14 mouse cellular contexts compared by ENCODE assay signal in genomic region chr3:101875258-101875920, GRCm38 (mm10). TPM values are rescaled to one million over a fixed set of nuclear protein-coding genes. Genes with fewer than 3 reads are reported as not detected.
DNase-seq lines count a peak whose midpoint lies in the region; ATAC-seq and TF ChIP-seq lines count a peak whose summit lies in the region.
"Had no signal": no experiment of that assay in that cellular context is flagged by ENCODE, and none has a peak within 500 bp of the region (broad histone marks: within the 10 kb centered on the region; RNA-seq: fewer than 3 reads in every experiment).

No protein-coding gene starts in this region.

- no peak for TF ChIP-seq CTCF in liver, postnatal 0 days (IDR thresholded peaks at IDR 0.05; ENCODE audit: low read depth)

- no peak for ATAC-seq in liver, postnatal 0 days
- ATAC-seq in liver, embryonic 12.5 days, result no peak
- ATAC-seq in forebrain, embryonic 13.5 days, result peak; percentile 43; the same call in 1 of the 2 replicates
- ATAC-seq in hindbrain, embryonic 14.5 days (ENCODE audit: low FRiP score), result peak; percentile 51
- ATAC-seq: activated CD4-positive, CD25-positive, alpha-beta regulatory T cell, adult 4 months had no signal

- no peak overlapping the region for H3K9ac ChIP-seq in liver, postnatal 0 days (replicated peaks)
- no peak overlapping the region for H3K9ac ChIP-seq in liver, embryonic 12.5 days
- no peak overlapping the region for H3K9ac ChIP-seq in forebrain, embryonic 13.5 days
- H3K9ac ChIP-seq in hindbrain, embryonic 14.5 days, result no peak overlapping the region
- H3K9ac ChIP-seq: embryonic facial prominence, embryonic 15.5 days; liver, embryonic 14.5 days had no signal

- peak; percentile 44 for DNase-seq in heart, adult 8-10 months (ENCODE audit: low spot score)
- no peak for DNase-seq in heart, postnatal 4 days
- DNase-seq in liver, postnatal 0 days, result no peak
- no peak for DNase-seq in hindbrain, embryonic 14.5 days (ENCODE audit: low spot score)
- no peak for DNase-seq in layer of hippocampus, adult 9-10 months (ENCODE audit: low spot score)
- no peak for DNase-seq in spleen, postnatal 36 days (ENCODE audit: low spot score in 2 of 2)
- DNase-seq: B cell, adult 2 months; cerebellum, postnatal 14 days had no signal

- H3K36me3 ChIP-seq in liver, postnatal 0 days (replicated peaks; ENCODE audit: insufficient read depth, low read length), result peaks cover 16% of the 10 kb centered on the region
- H3K36me3 ChIP-seq in liver, embryonic 12.5 days, result no peaks in the 10 kb centered on the region
- H3K36me3 ChIP-seq in forebrain, embryonic 13.5 days (ENCODE audit: poor library complexity, severe bottlenecking), result peaks cover 11% of the 10 kb centered on the region; the same call in 1 of the 2 replicates
- H3K36me3 ChIP-seq in hindbrain, embryonic 14.5 days (replicated peaks; ENCODE audit: control insufficient read depth, insufficient read depth), result peaks cover 21% of the 10 kb centered on the region

- no peak overlapping the region for H3K4me2 ChIP-seq in liver, postnatal 0 days (ENCODE audit: low read depth, low read length)
- no peak overlapping the region for H3K4me2 ChIP-seq in liver, embryonic 12.5 days
- H3K4me2 ChIP-seq in forebrain, embryonic 13.5 days, result no peak overlapping the region
- H3K4me2 ChIP-seq in hindbrain, embryonic 14.5 days (replicated peaks), result no peak overlapping the region
- H3K4me2 ChIP-seq: embryonic facial prominence, embryonic 15.5 days had no signal

- H3K4me3 ChIP-seq in liver, postnatal 0 days (ENCODE audit: low read depth, low read length), result no peak overlapping the region
- no peak overlapping the region for H3K4me3 ChIP-seq in liver, embryonic 12.5 days
- H3K4me3 ChIP-seq in forebrain, embryonic 13.5 days, result no peak overlapping the region
- no peak overlapping the region for H3K4me3 ChIP-seq in hindbrain, embryonic 14.5 days (replicated peaks; ENCODE audit: low read length)
- H3K4me3 ChIP-seq: embryonic facial prominence, embryonic 15.5 days had no signal

- TF ChIP-seq EP300 in liver, postnatal 0 days (IDR thresholded peaks at IDR 0.05; ENCODE audit: low read depth), result peak; percentile 45; the same call in 1 of the 2 replicates

- no peaks in the 10 kb centered on the region for H3K27me3 ChIP-seq in liver, postnatal 0 days (ENCODE audit: insufficient read depth, low read length)
- H3K27me3 ChIP-seq in liver, embryonic 12.5 days (replicated peaks), result no peaks in the 10 kb centered on the region
- no peaks in the 10 kb centered on the region for H3K27me3 ChIP-seq in forebrain, embryonic 13.5 days
- no peaks in the 10 kb centered on the region for H3K27me3 ChIP-seq in hindbrain, embryonic 14.5 days (ENCODE audit: control insufficient read depth, insufficient read depth, low read length)
- H3K27me3 ChIP-seq: embryonic facial prominence, embryonic 15.5 days had no signal

- peak overlapping the region; percentile 16; the same call in 1 of the 2 replicates for H3K27ac ChIP-seq in liver, postnatal 0 days (ENCODE audit: low read depth)
- H3K27ac ChIP-seq in liver, embryonic 12.5 days, result no peak overlapping the region
- peak overlapping the region; percentile 54; the same call in 1 of the 2 replicates for H3K27ac ChIP-seq in forebrain, embryonic 13.5 days
- H3K27ac ChIP-seq in hindbrain, embryonic 14.5 days, result peak overlapping the region; percentile 40
- H3K27ac ChIP-seq: embryonic facial prominence, embryonic 15.5 days; liver, embryonic 14.5 days had no signal

- WGBS in liver, postnatal 0 days (ENCODE audit: insufficient replicate concordance), result 76% methylated on average over 10 of the region's 10 CpGs
- WGBS in liver, embryonic 12.5 days (ENCODE audit: insufficient replicate concordance), result 65% methylated on average over 10 of the region's 10 CpGs
- 39% methylated on average over 10 of the region's 10 CpGs for WGBS in forebrain, embryonic 13.5 days
- WGBS in hindbrain, embryonic 14.5 days, result 43% methylated on average over 10 of the region's 10 CpGs

- H3K4me1 ChIP-seq in liver, postnatal 0 days (ENCODE audit: insufficient read depth), result no peaks in the 10 kb centered on the region
- no peaks in the 10 kb centered on the region for H3K4me1 ChIP-seq in liver, embryonic 12.5 days
- peaks cover 19% of the 10 kb centered on the region for H3K4me1 ChIP-seq in forebrain, embryonic 13.5 days
- 0 out of 2 replicates have a peak, but pooled peaks cover 4% of the 10 kb centered on the region for H3K4me1 ChIP-seq in hindbrain, embryonic 14.5 days (replicated peaks; ENCODE audit: control insufficient read depth, insufficient read depth, low read length)
- H3K4me1 ChIP-seq: embryonic facial prominence, embryonic 15.5 days had no signal

- no peaks in the 10 kb centered on the region for H3K9me3 ChIP-seq in liver, postnatal 0 days (ENCODE audit: low read length)
- H3K9me3 ChIP-seq in liver, embryonic 12.5 days (replicated peaks), result no peaks in the 10 kb centered on the region
- no peaks in the 10 kb centered on the region for H3K9me3 ChIP-seq in forebrain, embryonic 13.5 days (replicated peaks)
- no peaks in the 10 kb centered on the region for H3K9me3 ChIP-seq in hindbrain, embryonic 14.5 days (ENCODE audit: control insufficient read depth, low read length)
- H3K9me3 ChIP-seq: embryonic facial prominence, embryonic 15.5 days had no signal

RNA-seq across cellular contexts. Expression of gene Mab21l3, which starts 26.6 kb away (rescaled TPM):
- not detected for total RNA-seq in heart, adult 8-10 months (2022)
- under 1 TPM; 0.25 to 0.26 TPM for total RNA-seq in heart, postnatal 4 days (2021)
- not detected in 2 replicates for polyA plus RNA-seq in liver, postnatal 0 days (2015; fragmentation: Nextera tagmentation; extraction: Ambion mirVana)
- 0.07 and 0.11 TPM in 2 replicates for polyA plus RNA-seq in liver, embryonic 12.5 days (2016; fragmentation: Nextera tagmentation; extraction: Ambion mirVana)
- polyA plus RNA-seq in forebrain, embryonic 13.5 days (2015; fragmentation: Nextera tagmentation; extraction: Ambion mirVana), result 0.50 and 0.54 TPM in 2 replicates
- polyA plus RNA-seq in hindbrain, embryonic 14.5 days (2014; fragmentation: Nextera tagmentation; extraction: Ambion mirVana), result 0.08 and 0.12 TPM in 2 replicates
- total RNA-seq: MEL had no signal
- polyA plus RNA-seq: activated CD4-positive, CD25-positive, alpha-beta regulatory T cell, adult 4 months had no signal

RNA-seq across cellular contexts. Expression of gene Slc22a15, which starts 48.9 kb away (rescaled TPM):
- total RNA-seq in heart, adult 8-10 months (2022), result 1 to 10 TPM; 1.8 to 2.4 (median 2.2) TPM
- total RNA-seq in heart, postnatal 4 days (2021), result 1 to 10 TPM; 8.4 to 8.8 TPM
- polyA plus RNA-seq in liver, postnatal 0 days (2015; fragmentation: Nextera tagmentation; extraction: Ambion mirVana), result 5.0 and 5.4 TPM in 2 replicates
- polyA plus RNA-seq in liver, embryonic 12.5 days (2016; fragmentation: Nextera tagmentation; extraction: Ambion mirVana), result 1.6 and 1.8 TPM in 2 replicates
- polyA plus RNA-seq in forebrain, embryonic 13.5 days (2015; fragmentation: Nextera tagmentation; extraction: Ambion mirVana), result 4.8 and 5.5 TPM in 2 replicates
- polyA plus RNA-seq in hindbrain, embryonic 14.5 days (2014; fragmentation: Nextera tagmentation; extraction: Ambion mirVana), result 6.1 and 6.4 TPM in 2 replicates

Comparison
In these comparisons a context has a peak if more than half of its experiments do, and no peak if none do; other contexts are left out.
1. ATAC-seq: peak in forebrain, embryonic 13.5 days (single experiment) and hindbrain, embryonic 14.5 days (single experiment); none in liver, postnatal 0 days (single experiment) and liver, embryonic 12.5 days (single experiment).